Mouse (Mus musculus) urinary bladder, postnatal 25 days (tissue): ENCODE measurements around the gene Crim1.

Experiments
- DNase-seq: peaks from one replicate; pipeline ENCODE4 v3.0.0; 2022; ENCODE audit warnings: low spot score

Gene Crim1

GRCm38 (mm10) chr17:78199626-78200560, at the start of gene Crim1:
Gene Crim1, plus strand, starts transcription at chr17:78200248.
- DNase-seq: peak; percentile 70

GRCm38 (mm10) chr17:78151479-78152282, 48.4 kb upstream of the Crim1 start:
- DNase-seq: no peak

GRCm38 (mm10) chr17:78163278-78163677, 36.8 kb upstream of the Crim1 start:
- peak; percentile 35 for DNase-seq

GRCm38 (mm10) chr17:78163724-78164236, 36.3 kb upstream of the Crim1 start:
- DNase-seq: no peak

- no peak for DNase-seq
Observed at GRCm38 (mm10) chr17:78165855-78166254, 34.2 kb upstream of the Crim1 start.

- DNase-seq: no peak
Observed at GRCm38 (mm10) chr17:78166566-78166965, 33.5 kb upstream of the Crim1 start.

- no peak for DNase-seq
Observed at GRCm38 (mm10) chr17:78172371-78172770, 27.7 kb upstream of the Crim1 start.

- DNase-seq: no peak
Observed at GRCm38 (mm10) chr17:78180766-78181165, 19.3 kb upstream of the Crim1 start.

GRCm38 (mm10) chr17:78196184-78196583, 3.9 kb upstream of the Crim1 start:
- no peak for DNase-seq

GRCm38 (mm10) chr17:78197111-78197510, 2.9 kb upstream of the Crim1 start:
- peak; percentile 45 for DNase-seq

GRCm38 (mm10) chr17:78198140-78198539, 1.9 kb upstream of the Crim1 start:
- DNase-seq: no peak

- no peak for DNase-seq
Observed at GRCm38 (mm10) chr17:78198820-78199219, 1.2 kb upstream of the Crim1 start.

GRCm38 (mm10) chr17:78199231-78199625, 820 bp upstream of the Crim1 start:
- no peak for DNase-seq

GRCm38 (mm10) chr17:78200561-78201220, 643 bp downstream of the Crim1 start:
- no peak for DNase-seq

- DNase-seq: no peak
Observed at GRCm38 (mm10) chr17:78201221-78202058, 1.4 kb downstream of the Crim1 start.

GRCm38 (mm10) chr17:78202221-78202620, 2.2 kb downstream of the Crim1 start:
- DNase-seq: no peak

GRCm38 (mm10) chr17:78202756-78203155, 2.7 kb downstream of the Crim1 start:
- DNase-seq: no peak

GRCm38 (mm10) chr17:78203478-78203877, 3.4 kb downstream of the Crim1 start:
- no peak for DNase-seq

GRCm38 (mm10) chr17:78206421-78206820, 6.4 kb downstream of the Crim1 start:
- DNase-seq: no peak

GRCm38 (mm10) chr17:78207246-78207645, 7.2 kb downstream of the Crim1 start:
- no peak for DNase-seq

GRCm38 (mm10) chr17:78208805-78209204, 8.8 kb downstream of the Crim1 start:
- no peak for DNase-seq
